Mouse (Mus musculus) kidney, adult 11 months (tissue): ENCODE data around the gene Lmntd1.
A peak's percentile ranks its signal among the peaks of the same experiment; 100 is the strongest.

Experiments used
- DNase-seq: peaks from one replicate; pipeline ENCODE4 v3.0.0; 2022

Gene Lmntd1

GRCm38 (mm10) chr6:145614219-145614618 is at the start of gene Lmntd1:
Lmntd1 (minus strand) TSS chr6:145614319.
- DNase-seq, result no peak

GRCm38 (mm10) chr6:145660943-145661342 is 46.8 kb upstream of the Lmntd1 start:
- DNase-seq, result no peak

- no peak for DNase-seq
Measured at GRCm38 (mm10) chr6:145659116-145659515, 45.0 kb upstream of the Lmntd1 start.

GRCm38 (mm10) chr6:145656740-145657591 is 42.8 kb upstream of the Lmntd1 start:
- DNase-seq, result no peak

- no peak for DNase-seq
Measured at GRCm38 (mm10) chr6:145655678-145656077, 41.6 kb upstream of the Lmntd1 start.

- no peak for DNase-seq
Measured at GRCm38 (mm10) chr6:145654062-145654836, 40.1 kb upstream of the Lmntd1 start.

- no peak for DNase-seq
Measured at GRCm38 (mm10) chr6:145653626-145654025, 39.5 kb upstream of the Lmntd1 start.

GRCm38 (mm10) chr6:145652986-145653385 is 38.9 kb upstream of the Lmntd1 start:
- DNase-seq, result no peak

- DNase-seq, result no peak
Measured at GRCm38 (mm10) chr6:145651976-145652375, 37.9 kb upstream of the Lmntd1 start.

- no peak for DNase-seq
Measured at GRCm38 (mm10) chr6:145640971-145641506, 26.9 kb upstream of the Lmntd1 start.

- peak; percentile 39 for DNase-seq
Measured at GRCm38 (mm10) chr6:145638248-145638647, 24.1 kb upstream of the Lmntd1 start.

GRCm38 (mm10) chr6:145636682-145637081 is 22.6 kb upstream of the Lmntd1 start:
- DNase-seq, result no peak

- DNase-seq, result no peak
Measured at GRCm38 (mm10) chr6:145634454-145634853, 20.3 kb upstream of the Lmntd1 start.

- peak; percentile 30 for DNase-seq
Measured at GRCm38 (mm10) chr6:145630269-145630668, 16.1 kb upstream of the Lmntd1 start.

- DNase-seq, result no peak
Measured at GRCm38 (mm10) chr6:145623141-145623540, 9.0 kb upstream of the Lmntd1 start.

GRCm38 (mm10) chr6:145616402-145617229 is 2.5 kb upstream of the Lmntd1 start:
- DNase-seq, result no peak

- no peak for DNase-seq
Measured at GRCm38 (mm10) chr6:145615666-145616210, 1.6 kb upstream of the Lmntd1 start, which contains the start of gene Tuba3b. Tuba3b (plus strand) TSS chr6:145615757.

- DNase-seq, result no peak
Measured at GRCm38 (mm10) chr6:145612611-145613010, 1.5 kb downstream of the Lmntd1 start.

GRCm38 (mm10) chr6:145610901-145611300 is 3.2 kb downstream of the Lmntd1 start:
- no peak for DNase-seq

- no peak for DNase-seq
Measured at GRCm38 (mm10) chr6:145608693-145609092, 5.4 kb downstream of the Lmntd1 start.

GRCm38 (mm10) chr6:145607746-145608145 is 6.4 kb downstream of the Lmntd1 start:
- no peak for DNase-seq

- no peak for DNase-seq
Measured at GRCm38 (mm10) chr6:145605203-145605602, 8.9 kb downstream of the Lmntd1 start.
